In the genomic region with DNA sequence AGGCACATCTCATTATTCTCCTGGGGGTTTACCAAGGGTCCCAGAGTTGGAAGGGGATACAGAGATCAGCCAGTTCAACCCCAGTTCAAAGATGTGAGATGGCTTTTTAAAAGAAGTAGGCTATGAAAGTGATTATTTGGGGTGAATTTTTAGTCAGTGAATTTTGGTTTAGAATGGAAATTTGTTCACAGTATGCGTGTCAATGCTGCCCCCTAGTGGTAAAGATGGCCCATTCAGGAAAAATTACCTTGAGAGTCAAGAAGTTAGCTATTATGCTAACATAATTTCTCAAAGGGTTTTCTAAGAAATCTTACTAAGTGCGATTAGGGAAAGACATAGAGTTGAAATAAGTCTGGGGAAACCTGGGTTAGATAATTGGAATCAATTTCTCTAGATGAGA, we compare ENCODE assay signal across 10 mouse cellular contexts. TPM values are rescaled to one million over a fixed set of nuclear protein-coding genes. Genes with fewer than 3 reads are reported as not detected.
A peak's percentile ranks its signal among the peaks of the same experiment; 100 is the strongest.
DNase-seq lines count a peak whose midpoint lies in the region; ATAC-seq lines count a peak whose summit lies in the region.
"Had no signal": no experiment of that assay in that cellular context is flagged by ENCODE, and none has a peak within 500 bp of the region (broad histone marks: within the 10 kb centered on the region; RNA-seq: fewer than 3 reads in every experiment).

No protein-coding gene starts in this region.

- no peaks in the 10 kb centered on the region for H3K36me3 ChIP-seq in neural tube, embryonic 15.5 days
- H3K36me3 ChIP-seq: limb, embryonic 13.5 days had no signal

- H3K27ac ChIP-seq in neural tube, embryonic 15.5 days (replicated peaks): no peak overlapping the region
- H3K27ac ChIP-seq: limb, embryonic 13.5 days had no signal

- H3K27me3 ChIP-seq in neural tube, embryonic 15.5 days (replicated peaks): no peaks in the 10 kb centered on the region
- H3K27me3 ChIP-seq: limb, embryonic 13.5 days had no signal

- ATAC-seq in hematopoietic stem cell, adult 5-6 weeks (replicated peaks in 1 of 2; ENCODE audit: insufficient read depth in 1 of 2, low FRiP score in 2 of 2, low TSS enrichment in 1 of 2, low read depth in 1 of 2, poor library complexity in 2 of 2, severe bottlenecking in 2 of 2): peak; percentile 12 to 60; a peak in 1 of 4 replicates
- no peak for ATAC-seq in neural tube, embryonic 15.5 days (ENCODE audit: low FRiP score)

- H3K4me2 ChIP-seq in neural tube, embryonic 15.5 days: no peak overlapping the region
- H3K4me2 ChIP-seq: limb, embryonic 13.5 days had no signal

- no peaks in the 10 kb centered on the region; the same call in 1 of the 2 replicates for H3K9me3 ChIP-seq in neural tube, embryonic 15.5 days (replicated peaks)
- H3K9me3 ChIP-seq: limb, embryonic 13.5 days had no signal

- no peak overlapping the region for H3K9ac ChIP-seq in neural tube, embryonic 15.5 days (replicated peaks)
- H3K9ac ChIP-seq: limb, embryonic 13.5 days had no signal

- 7% methylated on average over 2 of the region's 2 CpGs for WGBS in neural tube, embryonic 15.5 days

- DNase-seq in heart, adult 18-20 months: peak; percentile 20 to 70
- DNase-seq in heart, postnatal 25 days (ENCODE audit: low spot score): no peak
- DNase-seq in right cerebral cortex, adult 18-20 months: peak; percentile 39
- DNase-seq in right cerebral cortex, postnatal 36 days (ENCODE audit: low spot score in 2 of 2): no peak
- peak; percentile 8 for DNase-seq in c-Kit-negative CD71-positive TER-119-positive erythroid progenitor cells, embryonic 14.5 days (ENCODE audit: low read depth, low spot score)
- peak; percentile 61 for DNase-seq in naive thymus-derived CD4-positive, alpha-beta T cell, adult 2 months (ENCODE audit: low read depth)

- H3K4me3 ChIP-seq in neural tube, embryonic 15.5 days (replicated peaks): no peak overlapping the region
- H3K4me3 ChIP-seq: limb, embryonic 13.5 days had no signal

- no peaks in the 10 kb centered on the region for H3K4me1 ChIP-seq in neural tube, embryonic 15.5 days
- H3K4me1 ChIP-seq: limb, embryonic 13.5 days had no signal

- intact Hi-C loops in heart, postnatal 25 days (cut with DNase I): loop anchor here (5.0 kb wide), 2 partner anchors 198 to 267 kb away; no protein-coding TSS in a partner anchor

RNA-seq across cellular contexts. Expression of a gene that starts 10.9 kb away (rescaled TPM):
- under 1 TPM in 1 of 2 experiments, not detected in 1; 0.31 TPM for total RNA-seq in heart, adult 18-20 months (2021)
- total RNA-seq in heart, postnatal 25 days (2021): under 1 TPM; 0.13 to 0.20 TPM
- total RNA-seq in hematopoietic stem cell, adult 5-6 weeks (2017): 0.50 TPM in 1 of 2 replicates, not detected in the other
- polyA plus RNA-seq in neural tube, embryonic 15.5 days (2015; fragmentation: Nextera tagmentation; extraction: Ambion mirVana): 3.0 and 3.5 TPM in 2 replicates
- polyA plus RNA-seq: small intestine, adult 2 months had no signal

RNA-seq across cellular contexts. Expression of a gene that starts 29.7 kb away (rescaled TPM):
- total RNA-seq in heart, adult 18-20 months (2021): 10 to 100 TPM; 15.0 TPM
- 10 to 100 TPM; 15.8 to 16.9 TPM for total RNA-seq in heart, postnatal 25 days (2021)
- total RNA-seq in hematopoietic stem cell, adult 5-6 weeks (2017): 4.3 and 8.7 TPM in 2 replicates
- 25.6 and 27.5 TPM in 2 replicates for polyA plus RNA-seq in neural tube, embryonic 15.5 days (2015; fragmentation: Nextera tagmentation; extraction: Ambion mirVana)

Comparison
In these comparisons a context has a peak if more than half of its experiments do, and no peak if none do; other contexts are left out.
1. DNase-seq: peak in heart, adult 18-20 months (2 of 2), right cerebral cortex, adult 18-20 months (single experiment), c-Kit-negative CD71-positive TER-119-positive erythroid progenitor cells, embryonic 14.5 days (single experiment) and naive thymus-derived CD4-positive, alpha-beta T cell, adult 2 months (single experiment); none in heart, postnatal 25 days (single experiment) and right cerebral cortex, postnatal 36 days (0 of 2).